Mouse (Mus musculus): Measurements from ENCODE around the gene Atp5g3. TPM values are rescaled to one million over a fixed set of nuclear protein-coding genes. Genes with fewer than 3 reads are reported as not detected.
A peak's percentile ranks its signal among the peaks of the same experiment; 100 is the strongest.
"Not testable (repeated sequence)": the region's sequence is repeated elsewhere in the genome, so short reads cannot be mapped to it uniquely, and the experiment has no call there.

Gene Atp5g3
- 728 and 886 TPM in 2 replicates for total RNA-seq (2021)
- long read RNA-seq, transcript Atp5g3-202 (5 exons, 723 nt) = minor isoform, 79 of 401 reads
- long read RNA-seq, transcript Atp5g3-201 (5 exons, 714 nt) = major isoform, 230 of 401 reads
- long read RNA-seq, partial matches to known transcripts = 77 of 401 reads
- long read RNA-seq, other reads (novel, unspliced or antisense) = 14 of 401 reads

DNA sequence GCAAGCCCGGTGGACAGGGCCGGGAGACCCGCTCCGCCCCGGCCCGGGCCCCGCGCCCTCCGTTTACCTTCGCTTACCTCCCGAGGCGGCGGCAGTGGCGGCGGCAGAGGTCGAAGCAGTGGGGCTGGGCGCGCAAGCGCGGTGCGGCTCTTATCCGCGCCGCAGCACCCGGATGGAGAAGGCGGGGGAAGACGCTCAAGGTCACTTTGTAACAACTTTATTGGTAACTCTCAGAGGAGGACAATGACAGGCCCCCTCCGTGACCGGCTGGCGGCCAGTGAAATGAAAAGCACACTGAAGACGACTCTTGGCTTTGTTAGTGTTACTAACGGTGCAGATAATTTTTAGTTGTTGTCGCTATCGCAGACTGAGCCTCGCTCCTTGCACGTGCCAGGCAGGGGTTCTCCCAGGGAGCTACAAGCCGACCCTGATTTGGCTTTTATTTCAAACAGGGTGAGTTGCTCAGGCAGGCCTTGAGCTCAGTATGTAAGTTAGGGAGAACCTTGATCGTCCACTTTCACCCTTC is at the start of gene Atp5g3:
Gene Atp5g3, minus strand, starts transcription at position 152 of the 526 bp plus-strand sequence.
- DNase-seq = peak; percentile 91

DNA sequence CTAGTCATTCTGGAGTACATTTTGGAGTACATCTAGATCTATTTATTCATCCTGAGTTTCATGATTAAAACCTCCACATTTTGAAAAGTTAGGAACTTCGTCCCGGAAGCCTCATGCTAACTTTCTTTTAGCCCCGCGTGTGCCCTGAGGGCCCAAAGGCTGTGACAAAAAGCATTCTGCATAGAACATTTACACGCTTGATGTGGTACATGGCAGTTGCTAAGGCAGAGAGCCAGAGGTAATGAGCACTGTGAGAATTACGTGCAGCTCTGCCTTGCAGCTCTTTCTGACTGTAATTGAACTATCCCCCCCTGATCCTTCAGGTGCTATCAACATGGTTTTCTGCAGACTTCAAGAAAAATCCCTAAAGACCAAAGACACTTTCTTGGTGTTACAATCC is 47.2 kb upstream of the Atp5g3 start:
- no peak for DNase-seq

GRCm38 (mm10) chr2:73953612-73954011 is 42.5 kb upstream of the Atp5g3 start:
- no peak for DNase-seq

DNA sequence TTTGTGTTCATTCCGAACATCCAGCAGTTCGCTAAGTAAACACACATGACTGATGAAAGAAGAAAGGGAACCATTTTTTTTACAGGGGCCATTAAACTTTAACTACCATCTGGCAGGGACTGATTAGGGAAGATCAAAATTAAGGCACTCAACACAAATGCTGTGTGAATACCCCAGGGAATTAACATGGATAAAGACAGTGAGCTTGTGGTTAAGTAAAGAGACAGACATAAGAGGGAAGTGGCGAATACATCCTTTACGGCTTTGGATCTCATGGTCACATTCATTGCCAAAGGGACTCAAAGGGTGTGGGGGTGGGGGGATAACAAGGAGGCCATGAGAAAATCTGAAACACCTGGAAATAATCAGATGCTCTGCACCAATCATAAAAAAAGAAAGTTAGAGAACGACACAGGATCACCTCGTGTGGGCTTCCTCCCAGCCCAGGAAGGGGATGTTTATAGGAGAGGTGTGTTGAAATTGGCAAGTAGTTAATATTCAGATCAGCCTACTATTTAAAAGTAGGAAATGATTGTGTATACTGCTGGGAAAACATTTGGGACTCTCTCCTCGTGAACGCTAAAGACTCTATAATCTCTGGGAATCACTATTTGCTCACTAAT is 41.6 kb upstream of the Atp5g3 start:
- no peak for DNase-seq

DNA sequence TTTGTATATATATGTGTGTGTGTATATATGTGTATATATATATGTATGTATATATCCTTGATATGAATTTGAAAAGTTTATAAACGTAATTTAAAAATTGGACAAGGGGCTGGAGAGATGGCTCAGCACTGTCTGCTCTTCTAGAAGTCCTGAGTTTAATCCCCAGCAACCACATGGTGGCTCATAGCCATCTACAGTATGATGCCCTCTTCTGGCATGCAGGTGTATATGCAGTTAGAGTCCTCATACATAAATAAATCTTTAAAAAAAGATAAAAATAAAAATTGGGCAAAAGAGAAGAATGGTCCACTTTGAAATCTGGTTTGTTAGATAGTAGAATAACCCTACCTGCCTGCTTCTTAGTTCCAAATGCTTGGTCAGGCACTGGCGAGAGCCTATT is 36.2 kb upstream of the Atp5g3 start:
- no peak for DNase-seq

DNA sequence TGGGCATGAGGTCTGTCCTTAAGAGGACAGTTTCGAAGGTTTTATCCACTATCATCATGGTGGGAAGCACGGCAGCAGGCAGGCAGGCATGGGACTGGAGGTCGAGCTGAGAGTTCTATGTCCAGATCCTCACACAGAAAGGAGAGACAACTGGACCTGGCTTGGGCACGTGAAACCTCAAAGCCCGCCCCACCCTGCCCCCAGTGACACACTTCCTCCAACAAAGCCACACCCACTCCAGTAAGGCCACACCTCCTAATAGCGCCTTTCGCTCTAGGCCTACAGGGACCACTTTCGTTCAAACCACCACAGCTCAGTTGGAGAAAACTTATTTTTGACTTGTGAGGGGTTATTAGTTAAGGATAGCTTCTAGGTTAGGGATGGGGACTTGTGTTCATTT is 32.6 kb upstream of the Atp5g3 start:
- DNase-seq = no peak

- no peak for DNase-seq
Observed at GRCm38 (mm10) chr2:73942844-73943243, 31.7 kb upstream of the Atp5g3 start.

DNA sequence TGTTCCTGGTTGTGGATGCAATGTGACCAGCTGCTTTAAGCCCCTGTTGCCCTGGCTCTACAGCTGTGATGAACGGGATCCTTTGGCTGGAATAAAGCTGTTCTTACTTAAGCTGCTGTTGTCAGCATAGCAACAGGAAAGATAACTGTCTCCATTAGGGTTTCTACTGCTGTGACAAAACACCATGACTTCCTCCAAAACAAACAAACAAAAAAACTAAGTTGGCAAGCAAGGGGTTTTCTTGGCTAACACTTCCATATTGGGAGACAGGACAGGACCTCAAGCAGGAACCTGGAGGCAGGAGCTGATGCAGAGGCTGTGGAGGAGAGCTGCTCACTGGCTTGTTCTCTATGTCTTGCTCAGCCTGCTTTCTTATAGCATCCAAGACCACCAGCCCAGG is 30.2 kb upstream of the Atp5g3 start:
- no peak for DNase-seq

DNA sequence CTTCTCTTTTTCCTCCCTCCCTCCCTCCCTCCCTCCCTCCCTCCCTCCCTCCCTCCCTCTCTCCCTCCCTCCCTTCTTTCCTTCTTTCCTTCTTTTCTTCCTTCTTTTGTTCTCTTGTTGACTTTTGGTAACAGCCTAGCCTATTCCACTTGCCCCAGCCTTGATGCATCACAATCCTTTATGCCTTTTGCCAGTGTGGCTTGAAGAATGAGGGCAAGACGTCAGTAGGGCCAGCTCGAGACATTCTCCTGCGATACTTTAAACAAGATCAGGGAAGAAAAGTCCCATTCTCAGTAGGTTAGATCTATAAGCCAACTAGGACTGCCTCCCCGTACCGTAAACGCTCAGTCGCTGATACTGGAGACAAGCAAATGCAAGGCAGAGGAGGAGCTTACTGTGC is 29.3 kb upstream of the Atp5g3 start:
- no peak for DNase-seq

- no peak for DNase-seq
Observed at GRCm38 (mm10) chr2:73938896-73939295, 27.8 kb upstream of the Atp5g3 start.

DNA sequence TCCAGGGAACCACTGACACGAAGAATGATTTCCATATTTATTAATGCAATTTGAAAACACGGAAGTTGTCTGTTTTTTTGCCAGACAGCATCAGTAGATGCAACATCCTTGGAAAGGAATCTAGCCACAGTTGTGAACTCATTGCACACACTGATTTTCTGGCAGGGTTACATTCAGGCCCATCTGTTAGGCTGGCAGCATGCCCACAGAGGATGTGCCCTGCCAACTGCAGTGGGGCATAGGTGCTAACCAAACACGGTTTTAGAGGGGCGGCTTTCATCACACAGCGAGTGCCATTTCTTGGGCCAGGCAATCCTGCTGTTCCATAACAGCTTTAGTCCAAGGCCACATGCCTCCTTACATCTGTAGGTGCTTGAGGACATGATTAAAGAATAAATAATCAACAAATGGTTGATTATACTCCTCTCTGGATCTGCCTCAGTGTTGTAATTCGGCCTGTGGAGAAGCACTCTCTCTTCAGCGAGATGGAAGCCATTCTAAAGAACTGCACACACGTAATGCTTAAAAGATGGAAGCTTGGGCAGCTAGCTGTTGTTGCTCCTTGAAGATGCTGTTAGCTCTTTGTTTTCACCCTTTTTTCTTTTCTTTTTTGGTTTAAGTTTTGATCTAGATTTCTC is 21.7 kb upstream of the Atp5g3 start:
- DNase-seq = peak; percentile 33

GRCm38 (mm10) chr2:73927711-73928110 is 16.6 kb upstream of the Atp5g3 start:
- no peak for DNase-seq

GRCm38 (mm10) chr2:73925539-73925938 is 14.4 kb upstream of the Atp5g3 start:
- DNase-seq = no peak

GRCm38 (mm10) chr2:73925089-73925488 is 14.0 kb upstream of the Atp5g3 start:
- peak; percentile 87 for DNase-seq

DNA sequence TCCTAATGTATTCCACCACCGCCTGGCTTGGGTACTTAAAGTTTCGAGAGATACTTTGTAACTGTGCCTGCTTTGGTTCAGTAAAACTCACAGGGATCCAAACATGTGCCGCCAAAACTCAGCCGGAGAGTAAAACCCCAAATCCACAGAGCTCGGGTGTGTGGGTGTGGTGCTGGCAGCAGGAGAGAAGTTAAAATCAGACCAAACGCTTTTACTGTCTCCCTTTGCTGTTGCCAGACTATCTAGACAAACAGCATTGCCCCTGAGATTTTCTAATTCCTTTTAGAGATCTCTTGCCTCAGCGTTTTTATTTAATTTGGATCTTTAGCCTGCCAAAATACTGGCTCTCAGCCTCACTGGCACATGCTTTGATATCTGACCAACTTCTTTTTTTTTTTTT is 8.5 kb upstream of the Atp5g3 start:
- no peak for DNase-seq

- DNase-seq = no peak
Observed at GRCm38 (mm10) chr2:73912264-73912663, 1.1 kb upstream of the Atp5g3 start.

GRCm38 (mm10) chr2:73910571-73911174 is 453 bp downstream of the Atp5g3 start:
- DNase-seq = peak; percentile 72

DNA sequence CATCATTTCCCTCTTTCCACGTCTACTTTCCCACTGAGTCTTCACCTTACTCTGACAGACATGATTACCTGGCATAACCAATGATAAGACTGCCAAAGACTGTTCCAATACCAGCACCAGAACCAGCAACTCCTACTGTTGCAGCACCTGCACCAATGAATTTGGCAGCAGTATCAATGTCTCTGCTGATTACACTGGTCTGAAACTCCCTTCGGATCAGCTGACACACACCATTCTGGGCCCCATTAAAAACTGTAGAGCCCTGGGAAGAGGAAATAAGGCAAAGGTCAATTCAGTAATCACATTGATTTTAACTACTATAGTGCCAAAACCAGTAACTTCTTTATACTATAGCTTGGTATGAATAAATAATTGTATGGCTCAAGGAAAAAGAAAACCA is 2.0 kb downstream of the Atp5g3 start:
- DNase-seq = no peak

GRCm38 (mm10) chr2:73904679-73905078 is 6.4 kb downstream of the Atp5g3 start:
- not testable (repeated sequence) for DNase-seq

GRCm38 (mm10) chr2:73903536-73903935 is 7.6 kb downstream of the Atp5g3 start:
- DNase-seq = no peak

GRCm38 (mm10) chr2:73902328-73902727 is 8.8 kb downstream of the Atp5g3 start:
- DNase-seq = not testable (repeated sequence)

- no peak for DNase-seq
Observed at GRCm38 (mm10) chr2:73901169-73901568, 10.0 kb downstream of the Atp5g3 start.

- DNase-seq = no peak
Observed at GRCm38 (mm10) chr2:73900364-73900763, 10.8 kb downstream of the Atp5g3 start.
